Mouse (Mus musculus): ENCODE measurements around the gene Ccnb1. TPM values are rescaled to one million over a fixed set of nuclear protein-coding genes. Genes with fewer than 3 reads are reported as not detected.

The Ccnb1 gene
- total RNA-seq (2014; rRNA removed) (0.37 and 2.2 TPM in 2 replicates), polyA plus RNA-seq (2012; rRNA removed) (0.16 and 0.26 TPM in 2 replicates)

DNA sequence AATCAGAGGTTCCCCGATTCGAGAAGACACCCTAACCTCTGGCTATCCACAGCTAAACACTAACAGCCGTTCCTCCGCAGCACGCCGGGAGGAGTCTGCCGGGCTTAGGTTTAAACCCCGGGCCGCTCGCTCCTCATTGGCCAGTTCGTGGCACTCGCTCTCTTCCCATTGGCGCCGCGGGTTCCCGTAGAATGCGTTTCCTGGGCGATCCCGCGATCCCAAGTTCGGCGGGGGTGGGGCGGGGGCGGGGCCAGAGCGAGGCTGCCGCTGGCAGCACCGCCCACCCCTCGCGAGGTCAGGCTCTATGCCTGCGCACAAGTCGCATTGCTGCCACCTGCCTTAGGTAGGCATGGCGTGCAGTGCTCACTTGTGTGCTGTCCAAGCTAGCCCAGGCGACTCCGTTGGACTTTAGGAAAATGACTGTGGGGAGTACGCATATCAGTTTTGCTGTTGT is at the start of gene Ccnb1:
TSS of gene Ccnb1 (minus strand) at position 157 of the 454 bp plus-strand sequence.
- H3K27ac ChIP-seq (replicated peaks; ENCODE audit: insufficient read depth, low read depth, low read length), result no peak within 1 kb of the TSS
- no peaks in the 10 kb centered on the region for H3K79me2 ChIP-seq (ENCODE audit: control insufficient read depth, insufficient read depth, low read length)
- no peak within 1 kb of the TSS for H3K9ac ChIP-seq (ENCODE audit: low read depth, low read length)
- H3K36me3 ChIP-seq (ENCODE audit: control insufficient read depth, insufficient read depth, low read length), result no peaks in the 10 kb centered on the region
- WGBS, result under 1% methylated on average over 35 of the region's 35 CpGs
- TF ChIP-seq POLR2A (IDR thresholded peaks at IDR 0.05; ENCODE audit: extremely low read depth, insufficient read depth, low read length) (peak; percentile 48; the same call in 1 of the 2 replicates), CTCF (IDR thresholded peaks at IDR 0.05; ENCODE audit: low read depth, low read length) (peak; percentile 80)
- H3K4me3 ChIP-seq (ENCODE audit: insufficient read depth, low read depth, low read length), result peak within 1 kb of the TSS; percentile 52
- H3K27me3 ChIP-seq (ENCODE audit: control insufficient read depth, insufficient read depth, low read length), result no peaks in the 10 kb centered on the region
- H3K4me1 ChIP-seq (ENCODE audit: control insufficient read depth, insufficient read depth, low read length), result no peaks in the 10 kb centered on the region; the same call in 1 of the 2 replicates
- peak; percentile 82 for DNase-seq (ENCODE audit: extremely low read depth, low read depth, low spot score)

GRCm38 (mm10) chr13:100834777-100835176 is 48.4 kb upstream of the Ccnb1 start:
- H3K79me2 ChIP-seq (ENCODE audit: control insufficient read depth, insufficient read depth, low read length), result peaks cover 4% of the 10 kb centered on the region; the same call in 1 of the 2 replicates
- no peak overlapping the region for H3K9ac ChIP-seq (ENCODE audit: low read depth, low read length)
- DNase-seq (ENCODE audit: extremely low read depth, low read depth, low spot score), result no peak
- peaks cover 12% of the 10 kb centered on the region; the same call in 1 of the 2 replicates for H3K4me1 ChIP-seq (ENCODE audit: control insufficient read depth, insufficient read depth, low read length)
- no peaks in the 10 kb centered on the region for H3K27me3 ChIP-seq (ENCODE audit: control insufficient read depth, insufficient read depth, low read length)
- H3K36me3 ChIP-seq (ENCODE audit: control insufficient read depth, insufficient read depth, low read length), result no peaks in the 10 kb centered on the region
- no peak overlapping the region for H3K27ac ChIP-seq (replicated peaks; ENCODE audit: insufficient read depth, low read depth, low read length)
- TF ChIP-seq POLR2A (IDR thresholded peaks at IDR 0.05; ENCODE audit: extremely low read depth, insufficient read depth, low read length) (no peak), CTCF (IDR thresholded peaks at IDR 0.05; ENCODE audit: low read depth, low read length) (no peak)
- no peak overlapping the region for H3K4me3 ChIP-seq (ENCODE audit: insufficient read depth, low read depth, low read length)

- H3K4me1 ChIP-seq (ENCODE audit: control insufficient read depth, insufficient read depth, low read length), result peaks cover 12% of the 10 kb centered on the region; the same call in 1 of the 2 replicates
- no peak overlapping the region for H3K4me3 ChIP-seq (ENCODE audit: insufficient read depth, low read depth, low read length)
- no peaks in the 10 kb centered on the region for H3K27me3 ChIP-seq (ENCODE audit: control insufficient read depth, insufficient read depth, low read length)
- no peak for DNase-seq (ENCODE audit: extremely low read depth, low read depth, low spot score)
- H3K9ac ChIP-seq (ENCODE audit: low read depth, low read length), result no peak overlapping the region
- no peak for TF ChIP-seq POLR2A (IDR thresholded peaks at IDR 0.05; ENCODE audit: extremely low read depth, insufficient read depth, low read length)
- no peak for TF ChIP-seq CTCF (IDR thresholded peaks at IDR 0.05; ENCODE audit: low read depth, low read length)
- H3K79me2 ChIP-seq (ENCODE audit: control insufficient read depth, insufficient read depth, low read length), result peaks cover 6% of the 10 kb centered on the region; the same call in 1 of the 2 replicates
- H3K27ac ChIP-seq (replicated peaks; ENCODE audit: insufficient read depth, low read depth, low read length), result no peak overlapping the region
- 59% methylated on average over 6 of the region's 6 CpGs for WGBS
- H3K36me3 ChIP-seq (ENCODE audit: control insufficient read depth, insufficient read depth, low read length), result no peaks in the 10 kb centered on the region
Measured at GRCm38 (mm10) chr13:100833640-100834002, 47.3 kb upstream of the Ccnb1 start.

GRCm38 (mm10) chr13:100832741-100833639 is 46.6 kb upstream of the Ccnb1 start, which contains the start of gene Slc30a5:
Slc30a5 (minus strand) TSS chr13:100833427.
- H3K9ac ChIP-seq (ENCODE audit: low read depth, low read length), result peak within 1 kb of the TSS; percentile 94
- TF ChIP-seq POLR2A (IDR thresholded peaks at IDR 0.05; ENCODE audit: extremely low read depth, insufficient read depth, low read length) (peak; percentile 86), CTCF (IDR thresholded peaks at IDR 0.05; ENCODE audit: low read depth, low read length) (peak; percentile 83)
- H3K4me1 ChIP-seq (ENCODE audit: control insufficient read depth, insufficient read depth, low read length), result peaks cover 12% of the 10 kb centered on the region; the same call in 1 of the 2 replicates
- H3K27me3 ChIP-seq (ENCODE audit: control insufficient read depth, insufficient read depth, low read length), result no peaks in the 10 kb centered on the region
- under 1% methylated on average over 94 of the region's 94 CpGs for WGBS
- H3K4me3 ChIP-seq (ENCODE audit: insufficient read depth, low read depth, low read length), result peak within 1 kb of the TSS; percentile 89
- H3K27ac ChIP-seq (replicated peaks; ENCODE audit: insufficient read depth, low read depth, low read length), result peak within 1 kb of the TSS; percentile 86
- H3K79me2 ChIP-seq (ENCODE audit: control insufficient read depth, insufficient read depth, low read length), result peaks cover 6% of the 10 kb centered on the region; the same call in 1 of the 2 replicates
- peak; percentile 91 for DNase-seq (ENCODE audit: extremely low read depth, low read depth, low spot score)
- H3K36me3 ChIP-seq (ENCODE audit: control insufficient read depth, insufficient read depth, low read length), result peaks cover 3% of the 10 kb centered on the region

DNA sequence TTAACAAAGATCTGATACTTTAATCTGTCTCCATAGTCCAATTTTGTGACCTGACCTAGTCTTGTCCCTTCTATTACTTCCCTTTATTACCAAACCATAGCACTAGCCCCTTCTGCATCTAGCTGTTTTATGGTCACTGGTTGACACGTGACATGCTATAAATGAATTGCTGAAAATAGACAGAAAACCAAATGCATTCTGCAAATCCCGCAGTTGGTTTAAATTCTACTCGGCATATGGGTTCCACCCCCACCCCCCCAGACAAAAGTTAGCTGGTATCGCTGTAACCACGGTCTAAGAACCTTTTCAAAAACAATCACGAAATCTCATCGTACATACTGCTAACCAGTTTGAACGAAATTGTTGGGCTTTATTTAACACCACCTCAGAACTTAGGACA is 45.8 kb upstream of the Ccnb1 start:
- Histone ChIP-seq H3K27me3 (ENCODE audit: control insufficient read depth, insufficient read depth, low read length) (no peaks in the 10 kb centered on the region), H3K4me3 (ENCODE audit: insufficient read depth, low read depth, low read length) (peak overlapping the region; percentile 89), H3K9ac (ENCODE audit: low read depth, low read length) (peak overlapping the region; percentile 94), H3K79me2 (ENCODE audit: control insufficient read depth, insufficient read depth, low read length) (peaks cover 6% of the 10 kb centered on the region; the same call in 1 of the 2 replicates), H3K4me1 (ENCODE audit: control insufficient read depth, insufficient read depth, low read length) (peaks cover 9% of the 10 kb centered on the region; the same call in 1 of the 2 replicates), H3K36me3 (ENCODE audit: control insufficient read depth, insufficient read depth, low read length) (peaks cover 9% of the 10 kb centered on the region), H3K27ac (replicated peaks; ENCODE audit: insufficient read depth, low read depth, low read length) (peak overlapping the region; percentile 86)
- under 1% methylated on average over 8 of the region's 8 CpGs for WGBS
- peak; percentile 41 for DNase-seq (ENCODE audit: extremely low read depth, low read depth, low spot score)
- no peak for TF ChIP-seq POLR2A (IDR thresholded peaks at IDR 0.05; ENCODE audit: extremely low read depth, insufficient read depth, low read length)
- TF ChIP-seq CTCF (IDR thresholded peaks at IDR 0.05; ENCODE audit: low read depth, low read length), result no peak
